Mouse (Mus musculus) spleen, adult 2 months (tissue): ENCODE data around the gene Ada. TPM values are rescaled to one million over a fixed set of nuclear protein-coding genes. Genes with fewer than 3 reads are reported as not detected.

Experiments
- DNase-seq, 2 experiments: peaks; one replicate each; pipeline versions ENCODE4 v3.0.0 to v3.0.0-alpha.2; 2012 to 2021; ENCODE audit warnings: low spot score in 2 of 2, low read depth in 1 of 2
- H3K27ac ChIP-seq: fragments of 200-500 bp; 2 replicates; pipeline ENCODE4 v1.5.1; 2012; ENCODE audit warnings: low read length, inconsistent platforms; ENCODE audit not compliant: insufficient read depth
- H3K27me3 ChIP-seq: fragments of 200-500 bp; 2 replicates; pipeline ENCODE4 v1.6.1; 2012; ENCODE audit warnings: mild to moderate bottlenecking, moderate library complexity, low read length, inconsistent platforms; ENCODE audit not compliant: control insufficient read depth, insufficient read depth
- H3K36me3 ChIP-seq: fragments of 200-500 bp; 2 replicates; pipeline ENCODE4 v1.6.1; 2012; ENCODE audit warnings: mild to moderate bottlenecking, low read length, inconsistent platforms; ENCODE audit not compliant: control insufficient read depth, insufficient read depth
- H3K4me1 ChIP-seq: fragments of 200-500 bp; 2 replicates; pipeline ENCODE4 v1.6.1; 2011; ENCODE audit warnings: inconsistent platforms; ENCODE audit not compliant: control insufficient read depth, insufficient read depth, insufficient read length
- H3K4me3 ChIP-seq: fragments of 200-500 bp; 2 replicates; pipeline ENCODE4 v1.5.1; 2011; ENCODE audit warnings: mild to moderate bottlenecking, inconsistent platforms; ENCODE audit not compliant: insufficient read depth, insufficient read length; ENCODE audit errors: extremely low read depth
- CTCF ChIP-seq: fragments of 200-500 bp; IDR thresholded peaks from 2 replicates; pipeline ENCODE4 v1.5.1; 2011; ENCODE audit warnings: mild to moderate bottlenecking, inconsistent platforms; ENCODE audit not compliant: insufficient read depth, insufficient read length, insufficient replicate concordance; ENCODE audit errors: extremely low read depth
- POLR2A ChIP-seq: fragments of 200-500 bp; IDR thresholded peaks from 2 replicates; pipeline ENCODE4 v1.6.1; 2011; ENCODE audit warnings: low read depth, low read length, inconsistent platforms
- WGBS: fragments of 180-500 bp; shearing (Covaris S2); methylation state at CpG from one replicate; pipeline ENCODE4 v1.1.7; 2018; 5-methylcytosine and 5-hydroxymethylcytosine counted together
- polyA plus RNA-seq: library from polyadenylated mRNA; depleted of rRNA; stranded (reverse); fragments of >200 nt; gene quantifications from 2 replicates; pipeline ENCODE4 v1.2.3, GENCODE M21; 2012

Gene Ada
- polyA plus RNA-seq, 1 experiment: 4.3 TPM

GRCm38 (mm10) chr2:163778896-163779295 lies 28.9 kb upstream of the Ada start:
- H3K4me3 ChIP-seq: no peak overlapping the region
- DNase-seq: no peak
- 93% methylated on average over 4 of the region's 4 CpGs for WGBS
- no peaks in the 10 kb centered on the region for H3K27me3 ChIP-seq
- no peak overlapping the region for H3K27ac ChIP-seq
- no peaks in the 10 kb centered on the region for H3K4me1 ChIP-seq
- no peaks in the 10 kb centered on the region for H3K36me3 ChIP-seq
- TF ChIP-seq POLR2A: no peak
- TF ChIP-seq CTCF: no peak

- DNase-seq: no peak
- no peaks in the 10 kb centered on the region for H3K4me1 ChIP-seq
- no peak for TF ChIP-seq POLR2A
- TF ChIP-seq CTCF: no peak
- WGBS: 62% methylated on average over 2 of the region's 2 CpGs
- H3K36me3 ChIP-seq: no peaks in the 10 kb centered on the region
- no peak overlapping the region for H3K4me3 ChIP-seq
- no peaks in the 10 kb centered on the region for H3K27me3 ChIP-seq
- no peak overlapping the region for H3K27ac ChIP-seq
Measured at GRCm38 (mm10) chr2:163777061-163777460, 27.0 kb upstream of the Ada start.

- H3K27ac ChIP-seq: no peak overlapping the region
- no peaks in the 10 kb centered on the region for H3K36me3 ChIP-seq
- WGBS: 70% methylated on average over 13 of the region's 13 CpGs
- H3K4me1 ChIP-seq: no peaks in the 10 kb centered on the region
- no peak for DNase-seq
- no peak overlapping the region for H3K4me3 ChIP-seq
- TF ChIP-seq CTCF: no peak
- no peaks in the 10 kb centered on the region for H3K27me3 ChIP-seq
Measured at GRCm38 (mm10) chr2:163776661-163777060, 26.6 kb upstream of the Ada start.

GRCm38 (mm10) chr2:163770731-163771130 lies 20.7 kb upstream of the Ada start:
- DNase-seq: no peak
- Histone ChIP-seq H3K27ac (no peak overlapping the region), H3K36me3 (no peaks in the 10 kb centered on the region), H3K4me3 (no peak overlapping the region), H3K27me3 (no peaks in the 10 kb centered on the region), H3K4me1 (no peaks in the 10 kb centered on the region)
- WGBS: 85% methylated on average over 8 of the region's 8 CpGs
- TF ChIP-seq CTCF (no peak), POLR2A (no peak)

GRCm38 (mm10) chr2:163766890-163767289 lies 16.9 kb upstream of the Ada start:
- H3K4me1 ChIP-seq: no peaks in the 10 kb centered on the region
- H3K36me3 ChIP-seq: no peaks in the 10 kb centered on the region
- no peak overlapping the region for H3K27ac ChIP-seq
- no peaks in the 10 kb centered on the region for H3K27me3 ChIP-seq
- WGBS: 41% methylated on average over 1 of the region's 1 CpGs
- no peak overlapping the region for H3K4me3 ChIP-seq
- DNase-seq: no peak
- no peak for TF ChIP-seq CTCF
- no peak for TF ChIP-seq POLR2A

GRCm38 (mm10) chr2:163766261-163766660 lies 16.2 kb upstream of the Ada start:
- Histone ChIP-seq H3K27me3 (no peaks in the 10 kb centered on the region), H3K4me3 (no peak overlapping the region), H3K36me3 (no peaks in the 10 kb centered on the region), H3K4me1 (no peaks in the 10 kb centered on the region), H3K27ac (no peak overlapping the region)
- TF ChIP-seq POLR2A (no peak), CTCF (no peak)
- no peak for DNase-seq

- no peak for DNase-seq
- no peaks in the 10 kb centered on the region for H3K4me1 ChIP-seq
- no peak overlapping the region for H3K4me3 ChIP-seq
- peak overlapping the region; percentile 23; the same call in 1 of the 2 replicates for H3K27ac ChIP-seq
- 47% methylated on average over 7 of the region's 7 CpGs for WGBS
- H3K27me3 ChIP-seq: no peaks in the 10 kb centered on the region
- no peak for TF ChIP-seq POLR2A
- no peak for TF ChIP-seq CTCF
- H3K36me3 ChIP-seq: no peaks in the 10 kb centered on the region
Measured at GRCm38 (mm10) chr2:163761402-163761801, 11.4 kb upstream of the Ada start.

GRCm38 (mm10) chr2:163760589-163760988 lies 10.6 kb upstream of the Ada start:
- no peaks in the 10 kb centered on the region for H3K36me3 ChIP-seq
- H3K27ac ChIP-seq: no peak overlapping the region
- no peaks in the 10 kb centered on the region for H3K4me1 ChIP-seq
- H3K4me3 ChIP-seq: no peak overlapping the region
- TF ChIP-seq POLR2A: no peak
- TF ChIP-seq CTCF: no peak
- WGBS: 53% methylated on average over 6 of the region's 6 CpGs
- no peaks in the 10 kb centered on the region for H3K27me3 ChIP-seq
- DNase-seq: no peak
